Mouse (Mus musculus) T-helper 17 cell (primary cell): ENCODE measurements around the gene Dact3.

Experiments
- in situ Hi-C, 2 experiments: fragments of 300-600 bp; cut with MboI, MseI; formaldehyde crosslinking; loops; 1 replicate in 1 of 2; 2 replicates in 1 of 2; pipeline ENCODE4 v1.15.1; 2025; ENCODE audit warnings: high pct_unique_total_duplicates in 2 of 2

Dact3 gene

GRCm38 (mm10) chr7:16932704-16933577, 57.8 kb downstream of the Dact3 start:
- in situ Hi-C loops, result no loop called here
